Mouse (Mus musculus) liver, adult 2 months (tissue): ENCODE measurements around the gene Spc24. TPM values are rescaled to one million over a fixed set of nuclear protein-coding genes. Genes with fewer than 3 reads are reported as not detected.
A peak's percentile ranks its signal among the peaks of the same experiment; 100 is the strongest.
"Not testable (repeated sequence)": the region's sequence is repeated elsewhere in the genome, so short reads cannot be mapped to it uniquely, and the experiment has no call there.

ENCODE experiments used
- DNase-seq: peaks from one replicate; pipeline ENCODE4 v3.0.0-alpha.2; 2011; ENCODE audit warnings: low read depth, low spot score; ENCODE audit errors: extremely low read depth
- H3K27ac ChIP-seq: fragments of 200-500 bp; replicated peaks from 2 replicates; pipeline ENCODE4 v1.5.1; 2012; ENCODE audit warnings: low read depth, mild to moderate bottlenecking, control low read depth, inconsistent platforms, low read length; ENCODE audit not compliant: insufficient read depth
- H3K27me3 ChIP-seq: fragments of 200-500 bp; 2 replicates; pipeline ENCODE4 v1.6.1; 2012; ENCODE audit warnings: mild to moderate bottlenecking, moderate library complexity, low read length, inconsistent platforms; ENCODE audit not compliant: control insufficient read depth, insufficient read depth
- H3K36me3 ChIP-seq: fragments of 200-500 bp; 2 replicates; pipeline ENCODE4 v1.6.1; 2012; ENCODE audit warnings: low read length, inconsistent platforms; ENCODE audit not compliant: control insufficient read depth, insufficient read depth
- H3K4me1 ChIP-seq: fragments of 200-500 bp; 2 replicates; pipeline ENCODE4 v1.6.1; 2011; ENCODE audit warnings: low read length; ENCODE audit not compliant: control insufficient read depth, insufficient read depth
- H3K4me3 ChIP-seq: fragments of 200-500 bp; 2 replicates; pipeline ENCODE4 v1.5.1; 2011; ENCODE audit warnings: low read depth, mild to moderate bottlenecking, control low read depth, low read length, moderate library complexity; ENCODE audit not compliant: insufficient read depth
- H3K79me2 ChIP-seq: fragments of 200-500 bp; 2 replicates; pipeline ENCODE4 v1.6.1; 2012; ENCODE audit warnings: inconsistent platforms, mild to moderate bottlenecking, low read length, moderate library complexity; ENCODE audit not compliant: control insufficient read depth, insufficient read depth
- H3K9ac ChIP-seq: fragments of 200-500 bp; 2 replicates; pipeline ENCODE4 v1.6.1; 2012; ENCODE audit warnings: low read depth, mild to moderate bottlenecking, control low read depth, inconsistent platforms, low read length
- CTCF ChIP-seq: fragments of 200-500 bp; IDR thresholded peaks from 2 replicates; pipeline ENCODE4 v1.5.1; 2011; ENCODE audit warnings: low read depth, low read length, control low read depth
- POLR2A ChIP-seq: fragments of 200-500 bp; IDR thresholded peaks from 2 replicates; pipeline ENCODE4 v1.6.1; 2011; ENCODE audit warnings: low read length, control low read depth; ENCODE audit not compliant: insufficient read depth; ENCODE audit errors: extremely low read depth
- WGBS: fragments of 180-500 bp; shearing (Covaris S2); methylation state at CpG from one replicate; pipeline ENCODE4 v1.1.7; 2018; 5-methylcytosine and 5-hydroxymethylcytosine counted together
- polyA plus RNA-seq: library from polyadenylated mRNA; depleted of rRNA; stranded (reverse); fragments of >200 nt; gene quantifications from 2 replicates; pipeline ENCODE4 v1.2.3, GENCODE M21; 2012
- total RNA-seq: library from RNA; depleted of rRNA; stranded (reverse); fragments of >200 nt; gene quantifications from 2 replicates; pipeline ENCODE4 v1.2.3, GENCODE M21; 2014

Gene Spc24
- total and polyA plus RNA-seq, 2 experiments = 11.6 to 15.3 TPM

- no peak overlapping the region for H3K4me3 ChIP-seq
- no peak overlapping the region for H3K27ac ChIP-seq
- peaks cover 14% of the 10 kb centered on the region; the same call in 1 of the 2 replicates for H3K79me2 ChIP-seq
- DNase-seq = no peak
- no peaks in the 10 kb centered on the region for H3K4me1 ChIP-seq
- peaks cover 28% of the 10 kb centered on the region for H3K36me3 ChIP-seq
- 81% methylated on average over 15 of the region's 15 CpGs for WGBS
- H3K27me3 ChIP-seq = no peaks in the 10 kb centered on the region
- TF ChIP-seq CTCF (no peak), POLR2A (no peak)
- H3K9ac ChIP-seq = no peak overlapping the region
Observed at GRCm38 (mm10) chr9:21781657-21782468, 21.8 kb upstream of the Spc24 start.

GRCm38 (mm10) chr9:21777726-21778125 is 17.6 kb upstream of the Spc24 start:
- no peak for DNase-seq
- WGBS = 91% methylated on average over 3 of the region's 3 CpGs
- Histone ChIP-seq H3K27ac (no peak overlapping the region), H3K9ac (no peak overlapping the region), H3K36me3 (peaks cover 42% of the 10 kb centered on the region), H3K4me3 (no peak overlapping the region), H3K4me1 (no peaks in the 10 kb centered on the region), H3K79me2 (no peaks in the 10 kb centered on the region; the same call in 1 of the 2 replicates), H3K27me3 (no peaks in the 10 kb centered on the region)
- no peak for TF ChIP-seq CTCF

DNA sequence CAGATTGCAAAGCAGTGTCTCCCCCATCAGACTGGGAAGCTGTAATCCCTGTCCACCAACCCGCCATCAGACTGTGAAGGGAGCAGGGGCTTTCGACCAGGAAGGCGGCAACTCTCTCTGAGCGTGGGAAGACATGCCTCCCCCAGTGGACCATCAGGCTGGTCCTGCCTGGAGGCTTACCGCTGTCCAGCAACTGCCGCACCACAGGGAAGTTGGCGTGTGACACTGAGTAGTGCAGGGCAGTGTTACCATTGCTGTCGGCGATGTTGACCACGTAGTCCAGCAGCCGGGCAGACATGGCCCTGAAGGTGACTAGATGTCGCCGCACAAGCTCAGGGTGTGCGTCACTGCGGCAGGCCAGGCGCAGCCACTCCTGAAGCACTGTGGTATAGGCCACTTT is 14.2 kb upstream of the Spc24 start:
- no peaks in the 10 kb centered on the region for H3K27me3 ChIP-seq
- H3K4me1 ChIP-seq = no peaks in the 10 kb centered on the region
- 94% methylated on average over 16 of the region's 16 CpGs for WGBS
- no peak overlapping the region for H3K4me3 ChIP-seq
- H3K9ac ChIP-seq = no peak overlapping the region
- no peak for DNase-seq
- H3K36me3 ChIP-seq = peaks cover 43% of the 10 kb centered on the region
- H3K79me2 ChIP-seq = no peaks in the 10 kb centered on the region
- no peak overlapping the region for H3K27ac ChIP-seq
- TF ChIP-seq POLR2A (no peak), CTCF (no peak)

DNA sequence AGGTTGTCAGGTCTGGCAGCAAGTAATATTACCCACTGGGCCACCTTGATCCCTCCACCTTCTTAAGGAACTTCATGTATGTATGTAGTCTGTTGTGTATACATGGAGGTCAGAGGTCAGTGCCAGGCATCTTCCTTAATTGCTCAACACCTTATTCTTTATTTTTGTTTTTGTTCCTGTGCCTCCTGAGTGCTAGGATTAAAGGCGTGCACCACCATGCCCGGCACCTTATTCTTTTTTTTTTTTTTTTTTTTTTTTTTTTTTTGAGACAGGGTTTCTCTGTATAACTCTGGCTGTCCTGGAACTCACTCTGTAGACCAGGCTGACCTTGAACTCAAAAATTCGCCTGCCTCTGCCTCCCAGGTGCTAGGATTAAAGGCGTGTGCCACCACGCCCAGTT is 13.3 kb upstream of the Spc24 start:
- not testable (repeated sequence) for H3K79me2 ChIP-seq, H3K27me3 ChIP-seq, H3K4me3 ChIP-seq, H3K9ac ChIP-seq, DNase-seq, H3K27ac ChIP-seq, H3K4me1 ChIP-seq
- 83% methylated on average over 5 of the region's 5 CpGs for WGBS
- peaks cover 43% of the 10 kb centered on the region for H3K36me3 ChIP-seq

DNA sequence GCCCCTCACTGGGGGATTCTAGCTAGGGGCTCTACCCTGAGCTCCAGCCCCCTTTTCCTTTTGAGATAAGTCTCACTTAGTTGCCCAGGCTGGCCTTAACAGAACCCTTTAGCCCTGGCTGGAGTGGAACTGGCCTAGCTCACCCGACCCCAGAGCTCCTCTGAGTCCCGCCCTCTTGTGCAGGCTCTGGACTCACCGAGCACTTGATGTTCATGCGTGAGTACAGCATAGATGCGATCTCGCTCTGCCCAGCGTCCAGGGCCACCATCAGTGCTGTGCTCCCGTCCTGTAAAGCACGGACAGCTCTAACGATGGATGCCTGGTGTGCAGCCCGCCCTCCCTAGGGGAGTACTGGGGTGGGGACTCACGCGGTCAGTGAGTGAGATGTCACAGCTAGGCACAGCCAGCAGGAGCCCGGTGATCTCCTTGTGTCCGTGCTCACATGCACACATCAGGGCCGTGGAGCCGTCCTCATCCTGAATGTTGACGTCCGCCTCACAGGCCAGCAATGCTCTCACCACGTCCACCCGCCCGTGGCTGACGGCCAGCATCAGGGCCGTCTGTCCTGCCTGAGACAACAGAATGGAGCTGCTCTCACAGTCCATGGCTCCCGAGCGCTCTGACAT is 9.6 kb upstream of the Spc24 start:
- no peak for DNase-seq

More for the DNA sequence above, 9.6 kb upstream of the Spc24 start:
- 84% methylated on average over 26 of the region's 26 CpGs for WGBS
- H3K27me3 ChIP-seq = no peaks in the 10 kb centered on the region
- 0 out of 2 replicates have a peak overlapping the region, but pooled peaks have one; percentile 12 for H3K9ac ChIP-seq
- H3K27ac ChIP-seq = no peak overlapping the region
- no peaks in the 10 kb centered on the region for H3K79me2 ChIP-seq
- H3K4me3 ChIP-seq = no peak overlapping the region
- H3K36me3 ChIP-seq = peaks cover 32% of the 10 kb centered on the region
- no peaks in the 10 kb centered on the region for H3K4me1 ChIP-seq
- TF ChIP-seq POLR2A = no peak
- no peak for TF ChIP-seq CTCF
